Comparison of ENCODE assay signal across 8 mouse cellular contexts in the genomic region with DNA sequence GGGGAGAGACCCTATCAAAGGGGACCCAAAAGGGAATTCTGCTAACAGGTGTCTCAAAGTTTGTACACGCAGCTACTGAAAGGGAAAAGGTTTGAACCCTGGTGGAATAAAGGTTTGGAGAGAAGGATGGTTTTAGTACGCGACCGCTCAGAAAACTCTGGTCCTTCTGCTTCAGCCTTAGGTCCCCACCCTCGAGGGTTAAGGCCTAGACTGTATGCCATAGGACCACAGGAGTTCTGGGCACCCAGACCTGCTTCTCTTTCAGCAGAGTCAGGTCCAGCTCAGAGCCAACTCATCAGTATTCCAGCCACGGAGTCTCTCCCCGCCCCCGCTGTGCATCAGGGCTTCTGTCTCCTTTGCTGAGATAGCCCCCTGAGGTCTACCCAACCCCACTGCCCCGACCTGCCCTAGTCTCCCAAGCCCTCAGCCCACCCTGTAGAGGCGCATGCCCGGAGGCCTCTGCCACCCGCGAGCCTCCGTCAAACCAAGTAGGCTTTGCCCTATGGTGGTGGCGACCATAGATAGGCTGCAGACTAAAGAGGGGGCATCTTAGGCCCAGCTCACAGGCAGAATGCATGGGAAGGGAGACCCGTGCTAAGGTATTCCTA. TPM values are rescaled to one million over a fixed set of nuclear protein-coding genes. Genes with fewer than 3 reads are reported as not detected.
DNase-seq lines count a peak whose midpoint lies in the region; ATAC-seq and TF ChIP-seq lines count a peak whose summit lies in the region.

No protein-coding gene starts in this region.

- no peak for TF ChIP-seq CTCF in intestine, postnatal 0 days (IDR thresholded peaks at IDR 0.05; ENCODE audit: low read depth)

- H3K4me3 ChIP-seq in forebrain, embryonic 12.5 days (replicated peaks) = peak overlapping the region; percentile 68
- 0 out of 2 replicates have a peak overlapping the region, but pooled peaks have one; percentile 53 for H3K4me3 ChIP-seq in intestine, postnatal 0 days (ENCODE audit: low read depth, low read length)
- H3K4me3 ChIP-seq in midbrain, embryonic 16.5 days (ENCODE audit: low read depth, low read length) = peak overlapping the region; percentile 85

- peaks cover 20% of the 10 kb centered on the region; the same call in 1 of the 2 replicates for H3K27me3 ChIP-seq in forebrain, embryonic 12.5 days
- peaks cover 30% of the 10 kb centered on the region for H3K27me3 ChIP-seq in intestine, postnatal 0 days (replicated peaks; ENCODE audit: control insufficient read depth, insufficient read depth, low read length)
- H3K27me3 ChIP-seq in midbrain, embryonic 16.5 days (ENCODE audit: control insufficient read depth, insufficient read depth, low read depth, low read length) = no peaks in the 10 kb centered on the region

- peaks cover 31% of the 10 kb centered on the region for H3K4me1 ChIP-seq in forebrain, embryonic 12.5 days
- 0 out of 2 replicates have a peak, but pooled peaks cover 4% of the 10 kb centered on the region for H3K4me1 ChIP-seq in intestine, postnatal 0 days (replicated peaks; ENCODE audit: control insufficient read depth, insufficient read depth, low read length)
- peaks cover 24% of the 10 kb centered on the region for H3K4me1 ChIP-seq in midbrain, embryonic 16.5 days (ENCODE audit: control insufficient read depth, insufficient read depth, low read length)

- peak overlapping the region; percentile 99 for H3K4me2 ChIP-seq in forebrain, embryonic 12.5 days
- H3K4me2 ChIP-seq in intestine, postnatal 0 days (replicated peaks; ENCODE audit: low read depth) = peak overlapping the region; percentile 82
- peak overlapping the region; percentile 67 for H3K4me2 ChIP-seq in midbrain, embryonic 16.5 days (ENCODE audit: low read length)

- 0 out of 2 replicates have a peak overlapping the region, but pooled peaks have one; percentile 11 for H3K27ac ChIP-seq in forebrain, embryonic 12.5 days
- H3K27ac ChIP-seq in intestine, postnatal 0 days (ENCODE audit: low read depth, low read length) = no peak overlapping the region
- peak overlapping the region; percentile 99 for H3K27ac ChIP-seq in midbrain, embryonic 16.5 days (ENCODE audit: low read length)

- 31% methylated on average over 16 of the region's 16 CpGs for WGBS in forebrain, embryonic 12.5 days
- WGBS in intestine, postnatal 0 days = 38% methylated on average over 16 of the region's 16 CpGs
- 18% methylated on average over 16 of the region's 16 CpGs for WGBS in midbrain, embryonic 16.5 days

- H3K36me3 ChIP-seq in forebrain, embryonic 12.5 days (replicated peaks) = no peaks in the 10 kb centered on the region
- H3K36me3 ChIP-seq in intestine, postnatal 0 days (ENCODE audit: control insufficient read depth, insufficient read depth) = no peaks in the 10 kb centered on the region
- no peaks in the 10 kb centered on the region for H3K36me3 ChIP-seq in midbrain, embryonic 16.5 days (ENCODE audit: control insufficient read depth, insufficient read depth, low read length)

- peak; percentile 5; the same call in 1 of the 2 replicates for ATAC-seq in forebrain, embryonic 12.5 days (ENCODE audit: low FRiP score)
- ATAC-seq in intestine, postnatal 0 days = no peak
- peak; percentile 16 for ATAC-seq in midbrain, embryonic 16.5 days
- no peak for ATAC-seq in inflammation-experienced regulatory T-cells, adult 6 months

- H3K9me3 ChIP-seq in forebrain, embryonic 12.5 days = no peaks in the 10 kb centered on the region
- no peaks in the 10 kb centered on the region for H3K9me3 ChIP-seq in intestine, postnatal 0 days (ENCODE audit: control insufficient read depth)
- no peaks in the 10 kb centered on the region for H3K9me3 ChIP-seq in midbrain, embryonic 16.5 days (replicated peaks; ENCODE audit: control insufficient read depth, low read length, poor library complexity, severe bottlenecking)

- peak; percentile 66 for DNase-seq in layer of hippocampus, adult 11-12 months (ENCODE audit: low spot score)
- DNase-seq in layer of hippocampus, adult 9-10 months (ENCODE audit: low spot score) = no peak
- no peak for DNase-seq in MN1 (ENCODE audit: low spot score)
- no peak for DNase-seq in retina, embryonic 14.5 days (ENCODE audit: low spot score)

- H3K9ac ChIP-seq in forebrain, embryonic 12.5 days = peak overlapping the region; percentile 71
- H3K9ac ChIP-seq in intestine, postnatal 0 days (ENCODE audit: low read depth, low read length) = no peak overlapping the region
- peak overlapping the region; percentile 94 for H3K9ac ChIP-seq in midbrain, embryonic 16.5 days (ENCODE audit: low read depth, low read length)

RNA-seq across cellular contexts. Expression of a gene that starts 1.8 kb away (rescaled TPM):
- polyA plus RNA-seq in forebrain, embryonic 12.5 days (2016; fragmentation: Nextera tagmentation; extraction: Ambion mirVana) = 17.5 and 18.1 TPM in 2 replicates
- 0.78 and 0.89 TPM in 2 replicates for polyA plus RNA-seq in intestine, postnatal 0 days (2015; fragmentation: Nextera tagmentation; extraction: Ambion mirVana)
- polyA plus RNA-seq in midbrain, embryonic 16.5 days (2015; fragmentation: Nextera tagmentation; extraction: Ambion mirVana) = 88.6 and 108 TPM in 2 replicates
- polyA plus RNA-seq in inflammation-experienced regulatory T-cells, adult 6 months (2017; shearing (Covaris generic)) = not detected

Comparison
In these comparisons a context has a peak if more than half of its experiments do, and no peak if none do; other contexts are left out.
1. ATAC-seq: peak in forebrain, embryonic 12.5 days (single experiment) and midbrain, embryonic 16.5 days (single experiment); none in intestine, postnatal 0 days (single experiment) and inflammation-experienced regulatory T-cells, adult 6 months (single experiment).
2. Peak in every context shown above with its lines, with median percentiles within 50 percentile points of each other: H3K4me2 ChIP-seq and H3K4me3 ChIP-seq.